Mouse (Mus musculus) embryo, embryonic 10.5 days (tissue): ENCODE data around the gene Sdr9c7.
A peak's percentile ranks its signal among the peaks of the same experiment; 100 is the strongest.
"Not testable (repeated sequence)": the region's sequence is repeated elsewhere in the genome, so short reads cannot be mapped to it uniquely, and the experiment has no call there.

Experiments
- DNase-seq: peaks from one replicate; pipeline ENCODE4 v3.0.0-alpha.2; 2015; ENCODE audit warnings: low spot score

Gene Sdr9c7

DNA sequence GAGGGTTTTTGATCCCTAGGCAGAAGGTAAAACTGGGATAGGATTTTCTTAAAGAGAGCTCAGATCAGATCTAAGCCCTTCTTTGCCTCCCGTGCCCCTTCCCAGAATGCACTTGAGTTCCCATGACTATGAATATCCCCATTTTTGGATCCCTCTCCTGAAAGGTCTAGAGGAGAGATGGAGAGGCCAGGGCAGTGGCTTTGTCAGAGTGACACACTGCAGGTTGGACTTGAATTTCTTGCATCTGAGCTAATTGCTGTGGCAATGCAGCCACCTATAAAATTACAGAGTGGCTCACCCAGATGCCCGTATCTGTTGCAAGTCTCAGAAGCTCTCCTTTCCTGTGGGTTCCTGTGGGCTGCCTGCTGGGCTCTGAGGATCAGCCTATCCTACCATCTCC lies at the start of gene Sdr9c7:
Gene Sdr9c7, plus strand, starts transcription at position 301 of the 400 bp plus-strand sequence.
- no peak for DNase-seq

DNA sequence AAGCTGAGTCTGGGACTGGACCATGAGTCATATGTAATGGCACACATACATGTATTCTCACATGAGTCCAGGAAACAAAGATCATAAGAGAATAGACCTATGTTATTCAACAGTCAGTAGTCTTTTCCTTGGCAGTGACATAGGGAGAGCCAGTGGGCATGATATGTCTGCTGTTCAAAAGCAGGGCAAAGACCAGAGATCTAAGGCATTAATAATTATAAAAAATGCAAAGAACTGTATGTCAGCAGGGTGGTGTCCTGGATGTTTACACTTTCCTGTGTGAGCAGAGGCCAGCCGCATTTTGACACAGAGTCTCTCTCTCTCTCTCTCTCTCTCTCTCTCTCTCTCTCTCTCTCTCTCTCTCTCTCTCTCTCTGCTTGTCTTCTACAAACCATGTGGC lies 48.7 kb upstream of the Sdr9c7 start, which contains the start of gene Rdh19:
Gene Rdh19, plus strand, starts transcription at position 301 of the 400 bp plus-strand sequence.
- DNase-seq: no peak

DNA sequence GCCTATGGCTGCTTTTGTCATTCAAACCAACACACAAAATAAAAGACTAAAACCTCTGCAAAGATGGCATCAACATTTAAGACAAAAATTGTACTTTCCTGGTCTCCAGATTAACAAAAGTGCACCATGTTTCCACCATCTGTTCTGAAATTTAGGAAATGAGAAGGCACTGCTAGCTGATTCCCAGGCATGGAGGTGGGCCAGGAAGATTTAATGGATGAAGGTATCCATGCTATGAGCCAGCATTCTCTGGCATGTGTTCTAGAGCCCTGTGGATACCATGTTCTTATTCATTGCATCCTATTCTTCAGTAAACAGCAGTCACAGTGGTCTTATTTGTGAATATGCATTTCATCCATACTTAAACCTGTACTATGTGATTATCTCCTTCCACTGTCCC lies 41.9 kb upstream of the Sdr9c7 start:
- DNase-seq: no peak

DNA sequence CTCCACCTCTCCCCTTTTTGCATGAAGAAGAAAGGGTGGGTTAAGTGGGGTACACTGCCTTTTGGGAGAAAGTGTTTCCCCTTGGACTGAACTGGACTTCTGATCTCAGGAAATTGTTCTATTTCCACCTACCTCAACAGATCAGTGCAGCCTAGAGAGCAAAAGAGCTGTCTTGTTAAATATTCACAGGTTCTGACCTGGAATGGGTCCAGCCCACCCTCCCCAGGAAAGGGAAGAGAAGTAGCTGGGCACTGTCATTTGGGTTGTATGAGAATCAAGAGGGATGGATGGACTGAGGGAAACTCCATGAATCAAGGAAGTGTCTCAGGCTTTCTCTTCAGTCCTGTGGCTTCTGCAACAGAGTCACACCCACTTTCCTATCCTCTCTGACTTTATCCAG lies 33.4 kb upstream of the Sdr9c7 start:
- DNase-seq: no peak

DNA sequence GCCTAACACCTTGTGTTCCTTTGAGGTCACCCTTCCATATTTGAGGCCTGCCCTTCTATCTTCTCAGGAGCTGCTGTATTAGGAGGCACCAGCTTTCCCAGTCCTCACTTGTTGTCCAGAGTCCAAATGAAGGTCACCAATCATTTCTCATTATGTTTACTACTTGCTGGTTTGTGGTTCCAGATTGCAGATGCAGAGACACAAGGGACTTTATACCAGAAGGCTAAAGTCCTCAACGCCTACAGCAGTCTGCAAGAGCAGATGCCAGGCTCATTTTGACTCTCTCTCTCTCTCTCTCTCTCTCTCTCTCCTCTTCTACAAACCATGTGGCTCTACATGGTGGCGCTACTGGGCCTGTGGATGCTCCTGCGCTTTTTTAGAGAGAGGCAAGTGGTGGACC lies 32.1 kb upstream of the Sdr9c7 start, which contains the start of gene Rdh16f2:
Gene Rdh16f2, plus strand, starts transcription at position 243 of the 400 bp plus-strand sequence.
- DNase-seq: no peak

DNA sequence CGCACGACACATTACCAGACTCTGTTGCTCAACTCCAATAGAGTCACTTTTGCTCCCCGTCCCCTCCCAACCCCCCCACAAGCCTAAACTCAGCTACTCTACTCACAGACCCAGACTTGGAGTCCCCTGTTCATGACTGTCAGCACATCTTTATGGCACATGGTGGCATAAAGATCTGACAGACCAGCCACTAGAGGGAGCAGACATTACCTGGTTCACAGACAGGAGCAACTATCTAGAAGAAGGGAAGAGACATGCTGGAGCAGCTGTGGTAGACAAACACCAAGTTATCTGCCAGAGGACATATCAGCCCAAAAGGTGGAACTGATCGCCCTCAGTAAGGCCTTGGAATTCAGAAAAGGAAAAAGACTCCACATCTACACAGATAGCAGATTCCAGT lies 25.8 kb upstream of the Sdr9c7 start:
- DNase-seq: peak; percentile 20

DNA sequence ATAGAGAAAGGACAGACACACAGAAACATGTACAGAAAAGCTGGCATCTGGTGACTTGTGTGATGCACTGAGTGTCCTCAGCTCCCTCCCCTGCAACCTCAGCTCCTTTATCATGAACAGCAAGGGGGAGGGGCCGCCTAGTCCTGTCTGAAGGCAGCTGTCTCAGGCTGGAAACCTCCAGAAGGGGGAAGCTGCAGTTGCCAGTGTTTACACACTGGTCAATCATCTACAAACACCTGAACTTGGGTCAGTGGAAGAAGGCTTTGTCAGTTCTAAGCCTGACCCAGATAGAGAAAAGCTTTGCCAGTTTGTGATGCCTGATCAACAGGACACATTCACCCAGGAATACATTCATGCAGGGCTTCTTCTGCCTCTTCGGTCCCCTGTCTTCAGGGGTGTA lies 20.6 kb upstream of the Sdr9c7 start:
- DNase-seq: peak; percentile 2

DNA sequence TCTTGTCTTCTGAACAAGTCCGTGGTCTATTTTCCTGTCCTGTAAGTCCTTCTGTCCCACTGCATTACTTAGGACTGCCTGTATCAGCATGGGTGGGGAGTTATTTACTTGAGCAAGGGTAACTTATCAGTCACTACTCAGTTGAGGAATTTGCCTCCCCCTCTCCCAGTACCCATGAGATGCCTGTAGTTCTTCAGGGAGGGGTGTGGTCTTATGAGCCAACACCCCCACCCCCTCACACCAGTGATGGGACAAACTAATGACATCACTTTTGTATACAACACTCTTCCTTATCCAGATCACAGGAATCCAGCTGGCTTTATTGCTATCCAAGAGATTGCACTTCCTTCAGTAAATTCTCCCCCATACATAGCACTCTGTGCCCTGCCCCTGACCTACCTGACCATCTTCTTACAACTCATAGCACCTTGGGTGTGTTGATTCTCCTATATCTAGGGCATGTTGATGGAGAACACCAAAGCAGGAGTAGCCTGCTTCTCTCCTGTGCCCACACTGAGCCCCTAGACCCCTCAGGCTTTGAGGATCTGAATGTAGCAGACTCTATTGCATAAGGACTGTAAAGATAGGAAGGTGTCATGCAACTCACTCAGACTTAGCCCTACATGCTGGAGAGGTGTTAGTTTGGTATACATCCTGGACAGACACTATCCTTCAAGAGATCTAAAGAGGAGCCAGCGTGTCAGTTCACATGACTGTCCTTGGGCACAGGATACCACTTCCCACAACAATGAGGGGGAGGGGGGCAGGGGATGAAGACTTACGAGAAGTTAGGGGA lies 19.9 kb upstream of the Sdr9c7 start:
- no peak for DNase-seq

DNA sequence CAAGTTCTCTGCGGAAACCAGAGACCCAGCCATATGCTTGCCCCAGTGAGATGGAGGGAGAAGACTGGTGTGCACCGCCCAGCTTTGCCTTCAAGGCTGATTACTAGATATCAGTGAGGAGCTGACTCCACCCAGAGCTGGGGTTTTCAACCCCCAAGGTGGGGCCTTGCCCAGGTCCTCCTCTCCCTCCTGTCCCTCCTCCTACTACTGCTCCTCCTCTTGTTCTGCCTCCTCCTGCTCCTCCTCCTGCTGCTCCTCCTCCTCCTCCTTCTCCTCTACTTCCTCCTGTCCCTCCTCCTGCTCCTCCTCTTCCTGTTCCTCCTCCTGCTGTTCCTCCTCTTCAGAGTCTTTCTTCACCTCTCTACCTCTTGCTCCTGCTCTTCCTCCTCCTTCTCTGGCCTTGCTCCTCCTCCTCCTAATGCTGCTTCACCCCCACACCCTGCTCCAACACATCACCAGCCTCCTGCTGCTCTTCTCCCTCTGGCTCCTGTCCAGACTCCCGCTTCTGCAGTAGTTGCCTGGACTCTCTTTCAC lies 19.1 kb upstream of the Sdr9c7 start:
- no peak for DNase-seq

DNA sequence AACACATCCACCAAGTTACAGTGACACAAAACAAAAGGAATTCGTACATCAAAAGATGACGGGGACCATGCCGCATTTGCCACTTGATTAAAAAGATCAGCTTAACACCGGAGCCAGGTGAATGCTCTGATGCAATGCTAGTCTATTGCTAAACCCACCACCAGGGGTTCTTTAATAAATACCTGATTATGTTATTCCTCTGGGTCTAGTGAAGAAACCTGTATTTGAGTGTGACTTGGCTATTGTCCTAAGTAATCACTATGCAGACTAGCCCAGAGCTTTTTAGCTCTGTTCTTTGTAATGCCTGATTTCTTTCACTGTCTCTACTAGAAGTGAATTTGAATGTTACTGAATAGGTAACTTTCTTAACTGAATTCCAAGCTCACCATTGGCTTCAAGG lies 17.3 kb upstream of the Sdr9c7 start:
- no peak for DNase-seq

DNA sequence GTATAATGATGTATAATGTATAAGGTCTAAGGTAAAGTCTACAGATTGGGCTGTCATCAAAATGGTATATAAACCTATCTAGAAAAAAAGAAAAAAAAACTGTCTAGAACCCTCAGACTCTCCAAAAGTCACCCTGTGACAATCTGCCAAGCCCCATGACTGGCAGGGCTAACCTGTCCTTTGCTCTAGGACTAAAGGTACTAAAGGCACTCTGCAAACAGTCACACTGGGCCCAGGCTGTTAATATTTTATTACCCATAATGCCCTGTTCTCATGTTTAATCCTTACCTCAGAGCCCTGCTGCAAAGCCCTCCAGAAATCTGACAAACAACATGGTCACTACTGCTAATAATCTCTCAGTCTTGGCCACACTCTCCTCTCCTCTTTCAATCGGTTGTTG lies 11.8 kb upstream of the Sdr9c7 start:
- DNase-seq: no peak

DNA sequence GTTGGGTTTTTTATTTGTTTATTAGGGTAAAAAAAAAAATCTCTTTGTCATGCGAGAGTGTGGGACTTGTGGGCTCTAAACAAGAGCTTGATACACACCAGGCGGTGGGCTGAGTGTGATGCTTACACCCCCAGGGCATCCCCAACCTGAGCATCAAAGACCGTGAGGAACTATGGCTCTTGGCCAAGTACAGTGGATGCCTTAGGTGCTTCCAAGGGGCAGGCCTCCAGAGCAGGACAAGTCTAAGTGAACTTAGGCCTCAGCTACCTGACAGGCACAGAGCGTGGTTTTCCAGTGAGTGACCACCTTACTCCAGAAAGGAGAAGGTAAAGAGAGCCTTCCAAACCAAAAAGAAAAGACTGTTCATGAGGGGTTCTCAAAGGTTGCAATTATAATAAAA lies 11.3 kb upstream of the Sdr9c7 start:
- no peak for DNase-seq

DNA sequence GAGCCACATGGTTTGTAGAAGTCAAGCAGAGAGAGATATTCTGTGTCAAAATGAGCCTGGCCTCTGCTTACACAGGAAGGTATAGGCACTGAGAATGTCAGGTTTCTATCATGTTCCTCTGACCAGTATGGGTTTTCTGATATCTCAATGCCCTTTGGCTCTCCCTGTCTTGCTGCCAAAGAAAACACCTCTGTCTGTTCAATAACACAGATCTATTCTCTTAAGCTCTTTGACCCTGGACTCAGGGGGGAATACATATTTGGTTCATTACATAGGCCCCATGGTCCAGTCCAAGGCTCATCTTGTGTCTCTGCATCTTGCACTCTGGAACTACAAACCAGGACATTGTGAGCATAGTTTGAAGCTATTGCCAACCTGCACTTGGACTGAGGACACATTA lies 9.7 kb upstream of the Sdr9c7 start, which contains the start of gene Rdh7:
Gene Rdh7, minus strand, starts transcription at position 213 of the 400 bp plus-strand sequence.
- no peak for DNase-seq

DNA sequence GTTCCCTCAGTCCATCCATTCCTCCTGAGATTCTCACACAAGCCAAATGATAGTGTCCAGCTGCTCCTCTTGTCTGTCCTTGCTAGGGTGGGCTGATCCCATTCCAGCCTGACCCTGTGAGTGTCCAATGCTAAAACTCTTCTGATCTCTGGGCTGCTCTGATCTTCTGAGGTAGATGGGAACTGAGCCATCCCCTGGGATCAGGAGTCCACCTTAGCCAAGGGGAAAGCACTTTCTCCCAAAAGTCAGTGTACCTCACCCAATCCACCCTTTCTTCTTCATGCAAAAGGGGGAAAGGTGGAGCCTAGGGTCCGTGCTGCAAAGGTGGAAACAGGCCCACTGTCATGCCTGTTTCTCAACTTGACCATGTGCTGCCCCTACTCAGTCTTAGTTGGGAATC lies 6.8 kb upstream of the Sdr9c7 start:
- DNase-seq: no peak

DNA sequence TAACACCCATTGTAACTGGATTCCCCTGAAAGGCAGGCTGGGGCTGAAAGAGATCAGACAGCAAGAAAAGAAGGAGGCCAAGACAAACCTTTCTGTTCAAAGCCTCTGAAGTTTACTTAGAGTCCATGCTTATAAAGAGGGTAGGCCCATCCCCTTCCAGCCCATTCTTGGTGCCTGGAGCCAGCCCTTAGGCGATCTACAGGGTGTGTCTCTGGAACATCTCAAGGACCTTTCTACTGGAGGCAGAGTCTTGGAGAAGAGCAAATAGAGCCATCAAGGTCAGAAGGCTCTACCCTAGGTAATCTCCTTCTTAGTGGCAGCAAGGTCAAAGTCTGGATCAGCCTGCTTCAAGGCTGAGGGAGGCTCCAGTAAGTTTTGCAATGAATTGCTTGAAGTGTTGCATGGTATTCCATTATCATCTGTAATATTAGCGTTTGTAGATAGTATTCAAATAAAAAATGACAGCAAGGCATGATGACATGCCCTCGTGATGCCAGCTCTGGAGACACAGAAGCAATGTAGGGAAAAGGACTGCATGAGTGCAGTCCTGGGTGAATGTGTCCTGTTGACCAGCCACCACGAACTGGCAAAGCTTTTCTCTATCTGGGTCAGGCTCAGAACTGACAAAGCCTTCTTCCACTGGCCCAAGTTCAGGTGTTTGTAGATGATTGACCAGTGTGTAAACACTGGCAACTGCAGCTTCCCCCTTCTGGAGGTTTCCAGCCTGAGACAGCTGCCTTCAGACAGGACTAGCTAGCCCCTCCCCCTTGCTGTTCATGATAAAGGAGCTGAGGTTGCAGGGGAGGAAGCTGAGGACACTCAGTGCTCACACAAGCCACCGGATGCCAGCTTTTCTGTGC lies 4.9 kb upstream of the Sdr9c7 start:
- not testable (repeated sequence) for DNase-seq

DNA sequence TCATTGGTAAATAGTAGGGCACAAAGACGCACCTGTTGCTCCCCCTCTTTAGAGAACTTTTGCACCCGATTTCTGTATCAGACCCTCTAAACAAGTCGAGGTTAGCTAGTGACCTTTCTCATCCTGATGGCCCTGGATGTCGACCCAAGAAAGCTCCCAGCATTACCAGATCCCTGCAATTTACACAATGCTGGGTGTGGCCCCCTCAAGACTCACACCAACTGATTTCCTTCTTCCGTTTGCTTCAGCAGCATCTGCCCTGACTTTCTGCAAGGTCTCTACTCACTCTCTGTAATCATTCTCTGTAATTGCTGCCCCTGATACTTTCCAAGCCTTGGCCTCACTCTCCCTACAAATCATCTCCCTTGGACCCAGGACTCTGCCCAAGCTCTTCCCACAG lies 1.6 kb upstream of the Sdr9c7 start:
- DNase-seq: no peak

DNA sequence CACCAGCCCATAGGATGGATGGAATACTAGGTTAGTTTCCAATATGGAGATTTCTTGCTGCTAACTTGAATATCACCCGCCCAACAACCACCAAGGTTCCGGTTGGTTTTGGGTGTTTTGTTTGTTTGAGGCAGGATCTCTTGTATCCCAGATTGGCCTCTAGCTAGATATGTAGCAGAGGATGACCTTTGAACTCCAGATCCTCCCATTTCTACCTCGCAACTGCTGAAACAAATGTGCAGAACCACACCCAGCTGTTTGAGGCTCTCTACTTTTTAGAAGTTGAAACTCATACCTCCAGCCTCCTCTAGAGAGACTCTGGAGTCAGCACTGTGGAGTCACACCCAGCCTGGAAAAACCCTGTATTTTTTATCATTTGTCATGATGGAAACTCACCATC lies 812 bp upstream of the Sdr9c7 start:
- DNase-seq: no peak

DNA sequence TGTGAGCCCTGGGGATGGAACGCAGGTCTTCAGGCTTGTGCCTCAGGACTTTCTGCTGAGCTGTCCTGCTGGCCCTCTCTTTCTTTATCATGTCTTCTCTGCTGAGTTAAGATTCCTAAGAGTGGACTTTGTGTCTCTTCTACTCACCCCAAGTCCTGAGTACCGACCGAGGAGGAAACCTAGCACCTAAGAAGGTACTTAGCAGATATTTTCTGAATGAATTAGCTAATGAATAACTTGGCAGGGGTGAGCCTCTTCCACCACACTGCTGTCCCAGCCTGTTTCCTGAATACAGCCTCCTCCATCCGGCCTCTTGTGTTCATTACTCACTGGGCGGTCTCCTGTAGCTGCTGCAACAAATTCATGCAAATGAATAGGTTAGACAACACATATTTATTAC lies 1.5 kb downstream of the Sdr9c7 start:
- no peak for DNase-seq

DNA sequence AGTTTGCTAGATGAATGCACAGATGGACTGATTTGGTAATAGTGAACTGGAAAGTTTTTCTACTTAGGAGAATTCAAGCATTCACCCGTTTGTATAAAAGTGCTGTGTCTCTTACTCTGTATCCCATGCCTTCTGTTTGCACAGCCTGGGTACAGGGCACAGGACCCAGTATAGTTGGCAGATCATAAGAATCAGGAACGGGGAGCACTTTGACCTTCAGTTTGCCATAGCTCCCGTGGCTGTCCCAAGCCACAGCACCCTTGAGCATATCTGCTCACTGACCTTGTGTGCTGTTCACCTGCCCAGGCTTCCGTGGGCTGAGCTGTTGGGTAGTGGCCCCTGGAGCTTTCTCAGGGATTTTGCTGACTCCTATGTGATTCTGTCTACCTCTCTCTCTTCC lies 3.4 kb downstream of the Sdr9c7 start:
- no peak for DNase-seq

DNA sequence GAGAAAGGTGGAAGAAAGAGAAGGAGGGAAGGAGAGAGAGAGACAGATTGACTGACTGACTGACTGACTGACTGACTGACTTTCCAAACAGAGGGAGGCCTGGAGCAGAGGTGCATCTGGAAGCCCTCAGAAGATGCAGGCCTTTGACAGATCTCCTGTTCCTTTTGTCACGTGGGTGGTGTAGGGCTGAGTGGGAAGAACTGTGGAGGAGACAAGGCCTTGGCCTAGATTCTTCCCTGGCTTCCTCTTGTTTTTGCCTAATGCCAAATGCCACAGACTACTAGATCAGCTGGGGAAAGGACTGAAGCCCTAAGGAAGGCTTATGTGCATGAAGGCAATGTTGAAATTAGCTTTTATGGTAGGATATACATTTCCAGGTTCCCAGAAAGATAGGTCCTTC lies 4.8 kb downstream of the Sdr9c7 start:
- no peak for DNase-seq

DNA sequence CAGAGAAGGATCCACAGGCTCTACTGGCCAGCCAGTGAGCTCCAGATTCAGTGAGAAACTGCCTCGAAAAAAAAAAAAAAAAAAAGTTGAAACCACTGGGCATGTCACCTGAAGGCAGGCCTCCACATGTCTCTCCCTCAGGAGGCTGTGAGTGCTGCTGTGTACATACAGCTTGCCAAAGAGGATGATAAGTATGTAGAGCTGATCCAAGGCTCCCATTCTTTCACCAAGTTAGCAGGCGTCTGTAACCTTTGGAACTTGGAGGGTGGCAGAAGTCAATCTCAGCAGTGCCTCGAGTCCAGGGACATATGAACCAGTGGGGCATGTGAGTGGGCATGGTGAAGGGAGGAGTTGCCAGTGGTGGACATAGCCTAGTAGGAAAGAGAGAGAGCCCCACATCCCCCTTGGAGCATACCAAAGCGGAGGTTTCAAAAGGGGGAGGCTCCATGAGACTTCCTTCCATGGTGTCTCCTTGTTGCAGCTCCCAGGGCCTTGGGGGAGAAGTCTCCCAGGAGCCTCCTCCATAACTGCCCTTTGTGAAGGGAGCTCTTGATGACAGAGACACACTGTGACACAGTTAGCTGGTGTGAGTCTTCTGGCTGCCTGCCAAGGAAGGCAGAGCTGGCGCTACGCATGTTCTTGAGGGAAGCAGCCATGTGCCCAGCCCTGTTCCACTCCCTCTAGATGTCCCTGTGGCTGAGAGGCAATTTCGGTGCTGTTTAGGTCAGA lies 6.6 kb downstream of the Sdr9c7 start:
- no peak for DNase-seq

DNA sequence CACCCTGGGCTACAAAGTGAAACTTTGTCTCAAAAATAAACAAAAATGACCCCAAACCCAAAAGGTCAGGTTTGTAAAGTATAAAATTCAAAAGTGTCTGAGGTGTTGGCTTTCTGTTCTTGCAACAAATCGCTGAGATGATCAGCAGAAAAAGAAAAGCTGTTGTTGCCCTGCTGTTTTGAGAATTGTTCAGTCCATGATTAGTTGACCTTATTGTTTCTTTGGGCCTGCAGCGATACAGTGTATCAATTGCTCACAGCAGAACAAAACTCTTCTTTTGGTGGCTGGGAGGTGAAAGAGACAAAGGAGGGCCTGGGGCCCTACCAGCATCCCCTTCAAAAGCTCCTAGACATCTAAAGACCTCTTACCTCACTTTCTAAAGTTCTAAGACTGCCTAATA lies 7.8 kb downstream of the Sdr9c7 start:
- DNase-seq: no peak
